Mouse (Mus musculus) c-Kit-positive CD71-positive TER-119-negative erythroid progenitor cells, embryonic 14.5 days (primary cell): ENCODE measurements around the gene Cox7a1.

Experiments used
- DNase-seq: peaks from one replicate; pipeline ENCODE4 v3.0.0-alpha.2; 2013; ENCODE audit warnings: low read depth

Cox7a1 gene

DNA sequence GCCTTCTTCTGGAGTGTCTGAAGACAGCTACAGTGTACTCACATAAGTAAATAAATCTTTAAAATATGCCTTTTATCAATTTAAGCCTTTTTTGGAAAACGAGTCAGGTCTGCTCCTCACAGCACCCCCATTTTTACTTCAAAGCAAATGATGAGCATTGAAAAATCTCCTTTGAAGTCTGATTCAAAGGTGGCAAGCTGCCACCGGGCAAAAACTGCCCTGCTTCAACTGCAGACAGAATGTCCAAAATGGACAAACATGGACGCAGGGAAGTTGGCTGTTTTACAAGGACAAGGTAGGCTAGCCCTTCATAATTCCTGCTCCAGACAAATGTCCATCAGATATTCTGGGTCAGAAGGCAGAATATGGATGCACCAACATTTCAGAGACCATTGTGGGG lies 37.5 kb downstream of the Cox7a1 start:
- DNase-seq = no peak

DNA sequence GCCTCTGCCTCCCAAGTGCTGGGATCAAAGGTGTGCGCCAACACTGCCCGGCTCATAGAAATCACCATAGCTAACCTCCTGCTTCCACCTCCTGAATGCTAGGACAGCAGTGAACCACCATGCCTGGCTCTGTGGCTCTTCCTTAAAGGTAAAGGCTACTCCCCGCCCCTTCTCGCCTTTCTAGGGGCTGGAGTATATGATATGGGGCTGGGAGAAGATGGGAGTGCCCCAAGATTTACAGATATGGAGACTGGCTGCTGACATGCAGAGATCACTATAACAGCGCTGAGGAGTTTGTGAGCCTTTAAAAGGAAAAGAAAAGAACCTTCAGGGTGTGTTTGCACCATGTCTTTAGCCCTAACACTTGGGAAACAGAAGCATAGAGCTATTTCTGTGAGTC lies 38.3 kb downstream of the Cox7a1 start:
- DNase-seq = peak; percentile 30

DNA sequence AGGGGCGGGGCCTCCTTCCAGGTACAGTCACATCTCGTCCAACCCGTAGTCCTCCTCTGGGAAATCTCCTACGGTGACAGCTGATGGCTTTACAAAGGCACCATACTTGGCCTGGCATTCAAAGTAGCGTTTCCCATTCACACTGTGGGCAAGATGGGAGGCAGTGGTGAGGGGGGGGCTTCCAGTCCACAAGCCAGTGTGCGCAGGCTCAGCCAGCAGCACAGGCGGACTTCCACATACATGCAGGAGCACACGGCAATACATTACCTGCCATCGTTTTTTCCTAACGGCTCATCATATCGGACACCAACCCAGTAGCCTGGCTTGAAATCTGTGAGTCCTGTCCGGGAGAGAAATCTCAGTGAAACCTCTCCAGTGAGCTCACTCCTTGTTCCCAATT lies 40.3 kb downstream of the Cox7a1 start:
- no peak for DNase-seq

DNA sequence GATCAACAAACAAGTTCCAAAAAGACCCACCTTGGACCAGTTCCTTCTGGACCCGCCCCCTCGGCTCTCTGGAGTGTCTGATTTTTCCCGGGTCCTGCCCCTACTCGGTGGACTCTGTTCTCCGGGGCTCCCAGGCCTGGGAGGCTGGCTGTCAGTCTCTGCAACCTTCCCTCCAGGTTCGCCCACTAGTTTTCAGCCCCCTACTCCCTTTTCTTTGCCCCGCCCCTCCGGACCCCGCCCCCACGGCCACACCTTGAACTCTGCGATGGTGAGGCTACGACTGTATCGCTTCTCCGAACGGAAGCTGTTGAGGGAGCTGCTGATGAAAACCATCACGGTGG lies 47.4 kb downstream of the Cox7a1 start:
- no peak for DNase-seq

DNA sequence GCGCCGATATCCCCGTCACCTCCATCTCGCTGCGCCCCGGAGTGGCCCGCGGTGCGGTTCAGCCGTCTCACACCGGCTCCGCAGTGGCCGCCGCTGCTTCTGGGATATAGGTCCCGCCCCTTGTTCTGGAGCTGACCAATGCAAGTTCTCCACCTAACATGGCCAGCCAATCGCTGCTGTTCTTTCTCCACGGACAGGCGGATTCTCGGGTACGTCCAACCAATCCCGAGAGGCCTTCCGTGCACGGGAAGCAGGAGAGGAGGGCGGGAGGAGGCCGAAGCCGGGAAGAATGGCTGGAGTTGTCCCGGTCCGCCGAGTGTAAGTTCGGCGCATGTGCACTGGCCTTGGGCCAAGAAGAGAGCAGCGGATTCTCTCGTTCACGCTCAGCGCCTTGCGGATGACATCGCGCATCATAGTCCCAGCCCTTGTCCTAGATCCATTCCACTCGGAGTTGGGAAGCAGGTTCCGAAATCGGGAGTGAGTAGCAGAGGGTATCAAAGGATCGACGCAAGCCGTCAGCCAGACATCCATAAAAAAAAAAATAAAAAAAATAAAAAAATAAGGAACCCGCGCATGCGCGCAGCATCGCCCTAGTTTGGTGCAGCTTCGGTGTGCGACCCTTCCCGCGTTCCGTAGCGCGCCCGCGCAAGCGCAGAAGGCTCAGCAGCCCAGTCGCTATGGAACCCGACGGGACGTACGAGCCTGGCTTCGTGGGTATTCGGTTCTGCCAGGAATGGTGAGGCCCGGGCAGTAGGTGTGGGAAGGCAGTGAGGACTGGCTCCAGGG lies 47.9 kb downstream of the Cox7a1 start, which contains the start of the genes Polr2i and Tbcb:
Gene Polr2i, plus strand, starts transcription at position 280 of the 786 bp plus-strand sequence.
Gene Tbcb, minus strand, starts transcription at position 604 of the 786 bp plus-strand sequence.
- peak; percentile 96 for DNase-seq

DNA sequence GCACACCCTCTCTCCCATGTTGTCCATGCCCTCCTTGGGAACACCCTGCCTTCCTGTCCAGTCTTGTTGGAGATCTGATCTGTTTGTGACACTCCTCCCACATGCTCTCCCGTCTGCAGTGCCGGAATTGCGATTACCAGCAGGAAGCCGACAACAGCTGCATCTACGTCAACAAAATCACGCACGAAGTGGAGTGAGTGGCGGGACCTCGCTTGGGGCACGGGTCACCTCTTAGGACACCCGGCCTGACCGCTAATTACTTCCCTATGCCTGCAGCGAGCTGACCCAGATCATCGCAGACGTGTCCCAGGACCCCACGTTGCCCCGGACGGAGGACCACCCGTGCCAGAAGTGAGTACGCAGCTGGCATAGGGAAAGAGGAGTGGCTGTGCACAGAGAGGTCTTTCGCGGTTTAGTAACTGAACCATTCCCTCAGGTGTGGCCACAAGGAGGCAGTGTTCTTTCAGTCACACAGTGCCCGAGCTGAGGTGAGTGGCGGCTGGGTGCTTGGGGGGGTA lies 48.7 kb downstream of the Cox7a1 start:
- peak; percentile 62 for DNase-seq

DNA sequence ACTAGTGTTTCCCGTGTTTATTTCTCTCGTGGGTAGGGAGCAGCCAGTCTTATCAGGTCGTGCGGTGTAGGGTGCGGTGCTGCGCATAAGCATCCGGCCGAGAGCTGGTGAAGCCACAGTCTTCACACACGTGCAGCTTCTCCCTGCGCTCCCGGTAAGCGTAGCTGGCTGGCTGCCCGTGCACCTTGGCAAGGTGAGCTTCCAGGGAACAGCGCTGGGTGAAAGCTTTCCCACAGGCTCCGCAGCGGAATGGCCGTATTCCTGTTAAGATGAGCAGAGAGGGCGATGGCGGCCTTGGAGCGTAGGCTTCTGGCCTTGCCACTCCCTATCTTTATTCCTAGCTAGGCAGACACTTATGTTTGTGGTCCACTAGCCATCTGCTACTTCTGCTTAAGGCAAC lies 49.4 kb downstream of the Cox7a1 start:
- no peak for DNase-seq

DNA sequence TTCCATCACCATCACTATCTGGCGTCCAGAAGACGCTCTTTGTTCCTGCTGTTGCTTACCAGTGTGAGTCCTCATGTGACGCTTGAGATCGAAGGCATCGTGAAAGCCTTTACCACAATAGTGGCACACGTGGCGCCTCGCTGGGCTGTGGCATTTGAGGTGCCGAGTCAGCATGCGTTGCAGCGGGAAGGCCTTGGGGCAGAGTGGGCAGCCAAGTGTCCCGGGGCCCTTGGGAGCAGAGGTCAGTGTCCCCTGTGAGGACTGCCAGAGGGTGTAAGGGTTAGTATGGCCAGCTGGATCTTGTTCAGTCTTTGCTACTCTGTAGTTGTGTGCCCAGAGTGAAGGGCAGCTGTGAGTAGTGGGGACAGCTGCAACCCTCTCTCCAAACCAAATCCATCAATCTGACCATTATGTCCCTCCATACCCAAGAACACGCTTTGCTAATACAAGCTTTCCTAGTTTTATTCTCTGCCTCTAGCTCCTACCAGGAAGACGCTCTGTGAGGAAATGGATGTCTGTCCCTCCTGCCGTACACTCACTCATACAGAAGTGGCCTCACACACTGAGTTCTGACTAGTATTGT lies 50.4 kb downstream of the Cox7a1 start:
- no peak for DNase-seq

DNA sequence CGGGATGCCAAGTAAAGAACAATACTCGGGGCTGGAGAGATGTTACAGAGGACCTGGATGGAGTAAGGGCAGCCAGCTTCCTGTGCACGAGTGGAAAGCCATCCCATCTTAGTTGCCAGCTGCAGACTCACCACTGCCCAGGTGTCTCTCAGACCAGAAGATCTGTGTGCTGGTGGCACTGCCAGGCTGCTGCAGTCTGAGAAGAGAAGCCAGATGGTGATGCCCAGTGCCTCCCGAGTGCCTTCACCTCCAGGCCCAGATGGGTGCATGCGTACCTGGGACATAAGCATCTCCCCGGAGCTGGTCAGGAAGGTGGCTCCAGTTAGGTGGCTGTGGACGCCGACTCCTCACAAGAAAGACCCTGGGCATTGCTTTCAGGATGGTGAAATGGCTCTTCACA lies 51.1 kb downstream of the Cox7a1 start:
- DNase-seq = no peak

DNA sequence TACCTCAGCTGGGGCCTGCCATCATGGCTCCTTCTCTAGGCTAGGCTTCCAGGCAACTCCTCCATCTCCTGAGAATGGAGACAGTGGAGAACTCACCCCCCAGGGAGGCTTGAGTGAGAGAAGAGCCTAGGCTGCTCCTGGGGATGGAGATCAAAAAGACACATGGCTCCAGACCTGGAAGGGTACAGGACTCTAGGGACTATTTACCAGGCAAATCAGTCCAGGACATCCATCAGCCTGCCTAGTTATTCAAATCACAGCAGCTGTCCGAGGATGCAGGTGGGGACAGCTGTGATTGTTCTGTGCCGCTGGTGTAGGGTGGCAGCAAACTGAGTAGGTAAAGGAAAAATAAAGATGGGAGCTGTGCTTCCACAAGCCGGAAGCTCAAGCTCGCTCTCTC lies 51.7 kb downstream of the Cox7a1 start, which contains the start of gene Ovol3:
Gene Ovol3, minus strand, starts transcription at position 101 of the 400 bp plus-strand sequence.
- no peak for DNase-seq
